Mouse (Mus musculus): ENCODE results near the gene Ankrd12. TPM values are rescaled to one million over a fixed set of nuclear protein-coding genes. Genes with fewer than 3 reads are reported as not detected.

Gene Ankrd12
- polyA plus RNA-seq, 1 experiment from 2014 or later, result 29.0 TPM

GRCm38 (mm10) chr17:66092065-66092464, 15.2 kb upstream of the Ankrd12 start:
- no peak overlapping the region for H3K4me3 ChIP-seq (ENCODE audit: low read depth, low read length)
- H3K4me2 ChIP-seq (ENCODE audit: low read depth, low read length, severe bottlenecking), result no peak overlapping the region
- no peak overlapping the region for H3K9ac ChIP-seq (ENCODE audit: low read length)
- H3K36me3 ChIP-seq (ENCODE audit: control insufficient read depth, insufficient read depth, low read length), result peaks cover 5% of the 10 kb centered on the region; the same call in 1 of the 2 replicates
- no peak for ATAC-seq (replicated peaks; ENCODE audit: low FRiP score)
- WGBS, result 96% methylated on average over 2 of the region's 2 CpGs
- DNase-seq (ENCODE audit: low spot score), result no peak
- H3K27me3 ChIP-seq (ENCODE audit: control insufficient read depth, insufficient read depth, low read length), result no peaks in the 10 kb centered on the region
- H3K4me1 ChIP-seq (replicated peaks; ENCODE audit: control insufficient read depth, insufficient read depth, low read length), result no peaks in the 10 kb centered on the region; the same call in 1 of the 2 replicates
- no peaks in the 10 kb centered on the region for H3K9me3 ChIP-seq (ENCODE audit: control insufficient read depth, low read length)
- H3K27ac ChIP-seq (ENCODE audit: low read depth, low read length), result no peak overlapping the region

DNA sequence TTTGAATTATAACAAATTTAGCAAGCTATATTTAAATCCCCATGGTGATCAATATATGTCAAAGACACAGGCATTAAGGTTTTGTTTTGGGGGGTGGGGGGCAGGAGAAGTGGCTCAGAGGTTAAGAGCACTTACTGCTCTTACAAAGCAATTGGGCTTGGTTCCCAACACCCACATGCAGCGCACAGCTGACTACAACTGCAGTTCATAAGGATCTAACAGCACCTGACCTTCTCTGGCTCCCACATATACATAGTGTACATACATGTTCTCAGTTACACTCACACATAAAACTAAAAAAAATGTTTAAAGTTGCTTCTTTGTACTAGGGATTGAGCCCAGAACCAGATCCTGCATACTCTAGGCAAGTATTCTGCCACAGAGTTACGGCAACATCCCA, 14.5 kb upstream of the Ankrd12 start:
- no peak overlapping the region for H3K27ac ChIP-seq (ENCODE audit: low read depth, low read length)
- no peaks in the 10 kb centered on the region for H3K27me3 ChIP-seq (ENCODE audit: control insufficient read depth, insufficient read depth, low read length)
- no peak for DNase-seq (ENCODE audit: low spot score)
- no peak overlapping the region for H3K9ac ChIP-seq (ENCODE audit: low read length)
- H3K4me3 ChIP-seq (ENCODE audit: low read depth, low read length), result no peak overlapping the region
- no peaks in the 10 kb centered on the region for H3K9me3 ChIP-seq (ENCODE audit: control insufficient read depth, low read length)
- WGBS, result 97% methylated on average over 2 of the region's 2 CpGs
- ATAC-seq (replicated peaks; ENCODE audit: low FRiP score), result no peak
- H3K36me3 ChIP-seq (ENCODE audit: control insufficient read depth, insufficient read depth, low read length), result peaks cover 5% of the 10 kb centered on the region; the same call in 1 of the 2 replicates
- no peak overlapping the region for H3K4me2 ChIP-seq (ENCODE audit: low read depth, low read length, severe bottlenecking)
- H3K4me1 ChIP-seq (replicated peaks; ENCODE audit: control insufficient read depth, insufficient read depth, low read length), result no peaks in the 10 kb centered on the region

- ATAC-seq (replicated peaks; ENCODE audit: low FRiP score) (no peak), DNase-seq (ENCODE audit: low spot score) (no peak)
- H3K9ac ChIP-seq (ENCODE audit: low read length), result no peak overlapping the region
- H3K4me3 ChIP-seq (ENCODE audit: low read depth, low read length), result no peak overlapping the region
- H3K4me2 ChIP-seq (ENCODE audit: low read depth, low read length, severe bottlenecking), result no peak overlapping the region
- H3K27me3 ChIP-seq (ENCODE audit: control insufficient read depth, insufficient read depth, low read length), result no peaks in the 10 kb centered on the region
- no peak overlapping the region for H3K27ac ChIP-seq (ENCODE audit: low read depth, low read length)
- peaks cover 5% of the 10 kb centered on the region; the same call in 1 of the 2 replicates for H3K36me3 ChIP-seq (ENCODE audit: control insufficient read depth, insufficient read depth, low read length)
- H3K9me3 ChIP-seq (ENCODE audit: control insufficient read depth, low read length), result no peaks in the 10 kb centered on the region
- no peaks in the 10 kb centered on the region for H3K4me1 ChIP-seq (replicated peaks; ENCODE audit: control insufficient read depth, insufficient read depth, low read length)
Observed at GRCm38 (mm10) chr17:66090251-66090650, 13.4 kb upstream of the Ankrd12 start.

DNA sequence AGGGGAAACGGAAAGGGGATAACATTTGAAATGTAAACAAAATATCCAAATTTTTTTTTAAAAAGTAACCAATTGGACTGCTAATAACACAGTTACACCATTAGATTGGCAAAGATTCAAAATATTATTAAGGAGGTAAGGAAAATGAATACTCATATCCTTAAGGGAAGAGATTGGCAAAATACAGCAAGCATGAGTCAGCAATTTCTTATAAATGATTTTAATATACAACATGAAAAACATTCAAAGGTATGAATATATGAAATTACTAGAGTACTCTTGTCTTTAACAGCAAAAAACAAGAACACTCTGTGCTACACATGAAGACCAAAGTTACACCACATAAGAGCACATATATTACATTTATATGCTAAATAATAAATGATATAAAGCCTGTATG, 8.1 kb upstream of the Ankrd12 start:
- H3K4me3 ChIP-seq (ENCODE audit: low read depth, low read length), result no peak overlapping the region
- no peak for ATAC-seq (replicated peaks; ENCODE audit: low FRiP score)
- H3K4me1 ChIP-seq (replicated peaks; ENCODE audit: control insufficient read depth, insufficient read depth, low read length), result no peaks in the 10 kb centered on the region
- no peak for DNase-seq (ENCODE audit: low spot score)
- peaks cover 5% of the 10 kb centered on the region; the same call in 1 of the 2 replicates for H3K36me3 ChIP-seq (ENCODE audit: control insufficient read depth, insufficient read depth, low read length)
- H3K4me2 ChIP-seq (ENCODE audit: low read depth, low read length, severe bottlenecking), result no peak overlapping the region
- no peaks in the 10 kb centered on the region for H3K27me3 ChIP-seq (ENCODE audit: control insufficient read depth, insufficient read depth, low read length)
- no peaks in the 10 kb centered on the region for H3K9me3 ChIP-seq (ENCODE audit: control insufficient read depth, low read length)
- WGBS, result 90% methylated on average over 1 of the region's 1 CpGs
- no peak overlapping the region for H3K9ac ChIP-seq (ENCODE audit: low read length)
- no peak overlapping the region for H3K27ac ChIP-seq (ENCODE audit: low read depth, low read length)

GRCm38 (mm10) chr17:66084486-66084885, 7.6 kb upstream of the Ankrd12 start:
- H3K27me3 ChIP-seq (ENCODE audit: control insufficient read depth, insufficient read depth, low read length), result no peaks in the 10 kb centered on the region
- H3K9ac ChIP-seq (ENCODE audit: low read length), result no peak overlapping the region
- ATAC-seq (replicated peaks; ENCODE audit: low FRiP score) (no peak), DNase-seq (ENCODE audit: low spot score) (no peak)
- H3K36me3 ChIP-seq (ENCODE audit: control insufficient read depth, insufficient read depth, low read length), result peaks cover 5% of the 10 kb centered on the region; the same call in 1 of the 2 replicates
- no peak overlapping the region for H3K4me3 ChIP-seq (ENCODE audit: low read depth, low read length)
- no peak overlapping the region for H3K4me2 ChIP-seq (ENCODE audit: low read depth, low read length, severe bottlenecking)
- WGBS, result 93% methylated on average over 1 of the region's 1 CpGs
- no peaks in the 10 kb centered on the region for H3K4me1 ChIP-seq (replicated peaks; ENCODE audit: control insufficient read depth, insufficient read depth, low read length)
- no peak overlapping the region for H3K27ac ChIP-seq (ENCODE audit: low read depth, low read length)
- no peaks in the 10 kb centered on the region for H3K9me3 ChIP-seq (ENCODE audit: control insufficient read depth, low read length)

DNA sequence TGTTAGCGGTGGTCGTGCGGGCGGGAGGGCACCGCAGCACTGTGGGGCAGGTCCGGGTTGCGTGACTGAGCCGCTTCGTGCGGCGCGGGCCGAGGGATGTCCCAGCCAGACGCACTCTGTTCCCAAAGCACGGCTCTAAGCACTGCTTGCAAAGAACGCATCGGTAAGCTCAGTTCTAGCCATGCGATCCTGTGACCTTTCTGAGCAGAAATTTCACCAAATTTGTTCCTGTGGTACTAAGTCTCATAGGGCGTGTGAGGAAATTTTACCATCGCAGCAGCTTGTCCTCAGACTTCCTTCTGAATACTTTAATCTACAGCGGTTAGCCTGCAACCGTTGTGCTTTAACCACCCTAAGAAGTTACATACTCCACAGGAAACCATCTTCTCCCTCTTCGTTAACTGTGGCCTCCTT, 555 bp upstream of the Ankrd12 start:
- no peak for DNase-seq (ENCODE audit: low spot score)
- H3K9ac ChIP-seq (ENCODE audit: low read length), result peak overlapping the region; percentile 72
- H3K4me1 ChIP-seq (replicated peaks; ENCODE audit: control insufficient read depth, insufficient read depth, low read length), result no peaks in the 10 kb centered on the region
- 0 out of 2 replicates have a peak, but pooled peaks cover 2% of the 10 kb centered on the region for H3K27me3 ChIP-seq (ENCODE audit: control insufficient read depth, insufficient read depth, low read length)
- no peaks in the 10 kb centered on the region for H3K9me3 ChIP-seq (ENCODE audit: control insufficient read depth, low read length)
- no peak overlapping the region for H3K27ac ChIP-seq (ENCODE audit: low read depth, low read length)
- H3K4me3 ChIP-seq (ENCODE audit: low read depth, low read length), result peak overlapping the region; percentile 91
- WGBS, result 1% methylated on average over 23 of the region's 23 CpGs
- ATAC-seq (replicated peaks; ENCODE audit: low FRiP score), result peak; percentile 76
- no peaks in the 10 kb centered on the region; the same call in 1 of the 2 replicates for H3K36me3 ChIP-seq (ENCODE audit: control insufficient read depth, insufficient read depth, low read length)
- peak overlapping the region; percentile 76 for H3K4me2 ChIP-seq (ENCODE audit: low read depth, low read length, severe bottlenecking)

DNA sequence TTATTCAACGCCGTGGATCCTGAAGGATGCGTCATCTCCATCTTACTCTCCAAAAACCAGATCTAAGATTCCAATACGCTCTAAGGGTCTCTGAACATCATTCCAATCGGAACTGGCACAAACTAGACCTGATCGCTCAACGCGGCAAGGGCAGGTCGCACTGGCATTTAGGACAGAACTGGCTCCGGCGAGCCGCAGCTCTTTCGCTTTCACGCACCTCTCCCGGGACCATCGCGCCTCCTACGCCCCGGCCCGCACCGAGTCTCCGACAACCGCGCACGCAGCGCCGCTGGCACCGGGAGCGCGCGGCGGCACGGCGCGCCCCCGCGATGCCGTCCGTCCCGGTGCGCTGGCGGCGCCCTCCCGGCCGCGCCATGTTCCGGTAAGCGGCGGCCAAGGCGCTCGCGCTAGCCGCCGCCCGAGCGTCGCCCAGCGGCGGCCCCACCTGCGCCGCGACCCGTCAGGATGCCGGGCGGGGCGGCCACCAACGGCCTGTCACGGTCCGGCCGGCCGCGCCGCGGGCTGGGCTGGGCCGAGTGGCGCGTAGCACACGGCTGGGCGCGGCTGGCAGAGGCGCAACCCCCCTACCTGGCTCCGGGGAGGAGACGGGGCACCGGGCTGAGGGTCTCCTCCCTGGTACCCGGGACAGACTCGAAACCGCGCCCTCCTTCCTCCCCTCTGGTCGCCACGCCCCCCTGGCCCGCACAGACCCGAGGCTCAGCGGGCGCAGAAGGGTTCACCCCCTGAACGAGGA, 538 bp downstream of the Ankrd12 start:
- Histone ChIP-seq H3K27me3 (ENCODE audit: control insufficient read depth, insufficient read depth, low read length) (0 out of 2 replicates have a peak, but pooled peaks cover 2% of the 10 kb centered on the region), H3K4me3 (ENCODE audit: low read depth, low read length) (peak overlapping the region; percentile 91), H3K9ac (ENCODE audit: low read length) (peak overlapping the region; percentile 72), H3K9me3 (ENCODE audit: control insufficient read depth, low read length) (no peaks in the 10 kb centered on the region), H3K4me1 (replicated peaks; ENCODE audit: control insufficient read depth, insufficient read depth, low read length) (no peaks in the 10 kb centered on the region), H3K4me2 (ENCODE audit: low read depth, low read length, severe bottlenecking) (peak overlapping the region; percentile 76), H3K36me3 (ENCODE audit: control insufficient read depth, insufficient read depth, low read length) (no peaks in the 10 kb centered on the region; the same call in 1 of the 2 replicates), H3K27ac (ENCODE audit: low read depth, low read length) (peak overlapping the region; percentile 72)
- WGBS, result under 1% methylated on average over 80 of the region's 95 CpGs
- peak; percentile 71 for DNase-seq (ENCODE audit: low spot score)
- ATAC-seq (replicated peaks; ENCODE audit: low FRiP score), result peak; percentile 90

GRCm38 (mm10) chr17:66075827-66076173, 1.1 kb downstream of the Ankrd12 start:
- no peak for ATAC-seq (replicated peaks; ENCODE audit: low FRiP score)
- WGBS, result 6% methylated on average over 12 of the region's 12 CpGs

DNA sequence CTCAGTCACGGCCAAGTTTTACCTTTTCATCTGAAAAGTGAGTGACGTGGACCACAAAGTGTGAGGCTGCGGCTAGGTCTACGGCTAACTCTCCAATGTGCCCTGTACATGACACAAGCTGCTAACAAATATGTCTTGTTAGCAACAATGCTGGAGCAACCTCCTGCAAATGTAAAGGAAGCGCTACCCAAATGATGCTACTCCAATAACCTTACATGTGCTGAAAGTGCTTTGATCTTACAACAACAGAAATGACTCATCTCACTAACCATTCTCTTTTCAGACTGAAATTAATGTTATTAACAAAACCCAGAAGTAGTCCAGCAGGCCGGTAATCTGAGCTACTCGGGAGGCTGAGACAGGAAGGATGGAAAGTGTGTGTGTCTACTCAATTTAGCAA, 2.9 kb downstream of the Ankrd12 start:
- DNase-seq (ENCODE audit: low spot score) (no peak), ATAC-seq (replicated peaks; ENCODE audit: low FRiP score) (no peak)
- H3K4me1 ChIP-seq (replicated peaks; ENCODE audit: control insufficient read depth, insufficient read depth, low read length), result no peaks in the 10 kb centered on the region
- 0 out of 2 replicates have a peak, but pooled peaks cover 2% of the 10 kb centered on the region for H3K27me3 ChIP-seq (ENCODE audit: control insufficient read depth, insufficient read depth, low read length)
- no peak overlapping the region for H3K4me2 ChIP-seq (ENCODE audit: low read depth, low read length, severe bottlenecking)
- no peak overlapping the region for H3K27ac ChIP-seq (ENCODE audit: low read depth, low read length)
- WGBS, result 89% methylated on average over 7 of the region's 7 CpGs
- no peaks in the 10 kb centered on the region for H3K36me3 ChIP-seq (ENCODE audit: control insufficient read depth, insufficient read depth, low read length)
- H3K4me3 ChIP-seq (ENCODE audit: low read depth, low read length), result no peak overlapping the region
- no peak overlapping the region for H3K9ac ChIP-seq (ENCODE audit: low read length)
- H3K9me3 ChIP-seq (ENCODE audit: control insufficient read depth, low read length), result no peaks in the 10 kb centered on the region

More at GRCm38 (mm10) chr17:66075827-66076173, 1.1 kb downstream of the Ankrd12 start:
- Histone ChIP-seq H3K36me3 (ENCODE audit: control insufficient read depth, insufficient read depth, low read length) (no peaks in the 10 kb centered on the region; the same call in 1 of the 2 replicates), H3K4me2 (ENCODE audit: low read depth, low read length, severe bottlenecking) (peak overlapping the region; percentile 76), H3K9me3 (ENCODE audit: control insufficient read depth, low read length) (no peaks in the 10 kb centered on the region), H3K27ac (ENCODE audit: low read depth, low read length) (no peak overlapping the region), H3K27me3 (ENCODE audit: control insufficient read depth, insufficient read depth, low read length) (0 out of 2 replicates have a peak, but pooled peaks cover 2% of the 10 kb centered on the region), H3K4me1 (replicated peaks; ENCODE audit: control insufficient read depth, insufficient read depth, low read length) (no peaks in the 10 kb centered on the region), H3K9ac (ENCODE audit: low read length) (peak overlapping the region; percentile 72), H3K4me3 (ENCODE audit: low read depth, low read length) (peak overlapping the region; percentile 91)
- DNase-seq (ENCODE audit: low spot score), result no peak

All from forebrain, embryonic 11.5 days (tissue).